Mouse (Mus musculus) layer of hippocampus, adult 6 months (tissue): ENCODE data around the gene Gns. TPM values are rescaled to one million over a fixed set of nuclear protein-coding genes. Genes with fewer than 3 reads are reported as not detected.

Source experiments
- long read RNA-seq, 2 experiments: library from polyadenylated mRNA; unstranded; transcript quantifications; one replicate each; pipeline ENCODE4 v2.0.0; 2019 to 2020
- polyA plus RNA-seq: library from polyadenylated mRNA; unstranded; fragments of <200 nt; fragmentation: Nextera tagmentation; gene quantifications from 2 replicates; pipeline ENCODE4 v1.2.3, GENCODE M21; 2021

The Gns gene
- polyA plus RNA-seq, result 41.2 and 42.4 TPM in 2 replicates
- long read RNA-seq, experiment 1, transcript Gns-201 (14 exons, 3,855 nt), result major isoform, 66 of 107 reads
- long read RNA-seq, experiment 1, partial matches to known transcripts, result 35 of 107 reads
- long read RNA-seq, experiment 1, other reads (novel, unspliced or antisense), result 5 of 107 reads
- long read RNA-seq, experiment 2, transcript Gns-201 (14 exons, 3,855 nt), result major isoform, 348 of 408 reads
- long read RNA-seq, experiment 2, partial matches to known transcripts, result 43 of 408 reads
- long read RNA-seq, experiment 2, other reads (novel, unspliced or antisense), result 16 of 408 reads

GRCm38 (mm10) chr10:121364801-121365564 lies at the start of gene Gns:
Gene Gns, plus strand, starts transcription at chr10:121365090.

GRCm38 (mm10) chr10:121351066-121351581 lies 13.8 kb upstream of the Gns start, which contains the start of gene Tbc1d30:
Gene Tbc1d30, minus strand, starts transcription at chr10:121351278.

Other genes with a start within 250 kb of the Gns start
- gene Tbc1d30, start 13.8 kb upstream of the Gns start, polyA plus RNA-seq, result 10.6 and 13.2 TPM in 2 replicates
- 0.97 and 1.0 TPM in 2 replicates for gene Rassf3, start 111.3 kb downstream of the Gns start, polyA plus RNA-seq
- gene Tbk1, start 221.7 kb downstream of the Gns start, polyA plus RNA-seq, result 18.8 and 19.4 TPM in 2 replicates